Mouse (Mus musculus): ENCODE data around the gene Cnih1. TPM values are rescaled to one million over a fixed set of nuclear protein-coding genes. Genes with fewer than 3 reads are reported as not detected.
"Not testable (repeated sequence)": the region's sequence is repeated elsewhere in the genome, so short reads cannot be mapped to it uniquely, and the experiment has no call there.

The Cnih1 gene
- polyA plus RNA-seq, 1 experiment from 2014 or later = 194 TPM

DNA sequence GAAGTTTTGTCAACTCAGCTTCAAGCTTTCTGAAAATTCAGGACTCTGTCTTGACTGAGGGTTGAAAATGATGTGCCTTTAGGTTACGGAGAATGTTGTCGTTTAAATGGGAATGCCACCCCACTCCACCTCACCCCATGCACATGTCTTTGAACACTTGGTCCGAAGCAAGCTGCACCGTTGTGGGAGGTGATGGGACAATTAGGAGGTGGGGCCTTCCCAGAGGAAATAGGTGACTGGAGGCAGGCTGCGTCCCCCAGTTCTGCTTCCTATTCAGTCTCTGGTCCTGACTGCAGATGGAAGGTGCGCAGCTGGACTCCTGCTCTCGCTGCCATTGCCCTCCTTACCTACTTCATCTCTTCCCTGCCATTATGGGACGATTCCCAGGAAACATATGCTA, 32.4 kb downstream of the Cnih1 start:
- H3K27me3 ChIP-seq = no peaks in the 10 kb centered on the region
- no peak overlapping the region for H3K4me3 ChIP-seq
- H3K9me3 ChIP-seq = no peaks in the 10 kb centered on the region
- no peaks in the 10 kb centered on the region for H3K36me3 ChIP-seq
- H3K27ac ChIP-seq = no peak overlapping the region
- ATAC-seq (ENCODE audit: insufficient number of reproducible peaks, insufficient read depth, low FRiP score, low TSS enrichment) = no peak
- H3K4me1 ChIP-seq = no peaks in the 10 kb centered on the region
- H3K4me2 ChIP-seq (replicated peaks) = no peak overlapping the region
- whole genome bisulfite sequencing = 90% methylated on average over 8 of the region's 8 CpGs
- no peak overlapping the region for H3K9ac ChIP-seq

GRCm38 (mm10) chr14:46754371-46754770, 33.8 kb downstream of the Cnih1 start:
- H3K4me2 ChIP-seq (replicated peaks); H3K4me1 ChIP-seq; H3K9me3 ChIP-seq; ATAC-seq (ENCODE audit: insufficient number of reproducible peaks, insufficient read depth, low FRiP score, low TSS enrichment); H3K36me3 ChIP-seq; H3K27ac ChIP-seq; H3K27me3 ChIP-seq; H3K4me3 ChIP-seq; H3K9ac ChIP-seq: not testable (repeated sequence)
- 72% methylated on average over 10 of the region's 10 CpGs for WGBS

DNA sequence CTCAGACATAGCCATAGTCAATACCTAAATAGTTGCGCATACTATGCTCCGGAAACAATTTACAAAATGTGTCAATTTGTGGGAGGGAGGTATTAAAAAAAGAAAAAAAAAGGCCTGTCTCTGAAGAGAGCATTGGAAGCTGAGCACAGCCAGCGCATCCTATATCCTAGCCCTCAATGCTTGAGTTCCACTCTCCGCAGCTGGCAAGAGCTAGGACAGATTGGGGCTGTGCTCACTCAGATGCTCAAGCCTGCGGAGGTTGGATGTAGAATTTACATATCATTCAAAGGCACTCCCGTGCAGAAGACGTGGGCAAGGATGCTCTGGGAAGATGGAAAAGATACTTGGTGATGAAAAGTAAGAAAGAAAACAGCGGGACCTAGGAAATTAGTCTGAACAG, 42.8 kb downstream of the Cnih1 start:
- Histone ChIP-seq H3K9ac (no peak overlapping the region), H3K4me2 (replicated peaks) (no peak overlapping the region), H3K27me3 (no peaks in the 10 kb centered on the region), H3K9me3 (no peaks in the 10 kb centered on the region), H3K4me3 (no peak overlapping the region), H3K27ac (no peak overlapping the region), H3K36me3 (no peaks in the 10 kb centered on the region), H3K4me1 (no peaks in the 10 kb centered on the region)
- ATAC-seq (ENCODE audit: insufficient number of reproducible peaks, insufficient read depth, low FRiP score, low TSS enrichment) = no peak
- WGBS = 91% methylated on average over 8 of the region's 8 CpGs

GRCm38 (mm10) chr14:46742674-46743073, 45.5 kb downstream of the Cnih1 start:
- Histone ChIP-seq H3K27me3 (no peaks in the 10 kb centered on the region), H3K9me3 (no peaks in the 10 kb centered on the region), H3K27ac (no peak overlapping the region), H3K9ac (no peak overlapping the region), H3K4me3 (no peak overlapping the region), H3K4me2 (replicated peaks) (no peak overlapping the region), H3K36me3 (no peaks in the 10 kb centered on the region), H3K4me1 (no peaks in the 10 kb centered on the region)
- ATAC-seq (ENCODE audit: insufficient number of reproducible peaks, insufficient read depth, low FRiP score, low TSS enrichment) = no peak
- 88% methylated on average over 2 of the region's 2 CpGs for WGBS

- ATAC-seq (ENCODE audit: insufficient number of reproducible peaks, insufficient read depth, low FRiP score, low TSS enrichment); H3K9me3 ChIP-seq; H3K27me3 ChIP-seq; H3K4me1 ChIP-seq; H3K4me2 ChIP-seq (replicated peaks); H3K36me3 ChIP-seq; H3K4me3 ChIP-seq; H3K27ac ChIP-seq; H3K9ac ChIP-seq: not testable (repeated sequence)
These were observed 50.9 kb downstream of the Cnih1 start for GRCm38 (mm10) chr14:46737346-46737745.

- Histone ChIP-seq H3K4me3 (no peak overlapping the region), H3K27ac (no peak overlapping the region), H3K36me3 (no peaks in the 10 kb centered on the region), H3K4me2 (replicated peaks) (no peak overlapping the region), H3K9me3 (0 out of 2 replicates have a peak, but pooled peaks cover 3% of the 10 kb centered on the region), H3K9ac (no peak overlapping the region), H3K4me1 (no peaks in the 10 kb centered on the region), H3K27me3 (no peaks in the 10 kb centered on the region)
- no peak for ATAC-seq (ENCODE audit: insufficient number of reproducible peaks, insufficient read depth, low FRiP score, low TSS enrichment)
- 87% methylated on average over 4 of the region's 4 CpGs for WGBS
These were observed 51.8 kb downstream of the Cnih1 start for GRCm38 (mm10) chr14:46736366-46736765.

- Histone ChIP-seq H3K36me3 (no peaks in the 10 kb centered on the region), H3K4me2 (replicated peaks) (no peak overlapping the region), H3K27me3 (no peaks in the 10 kb centered on the region), H3K9me3 (0 out of 2 replicates have a peak, but pooled peaks cover 3% of the 10 kb centered on the region), H3K4me1 (no peaks in the 10 kb centered on the region), H3K27ac (no peak overlapping the region), H3K9ac (no peak overlapping the region), H3K4me3 (no peak overlapping the region)
- 75% methylated on average over 14 of the region's 14 CpGs for WGBS
- ATAC-seq (ENCODE audit: insufficient number of reproducible peaks, insufficient read depth, low FRiP score, low TSS enrichment) = no peak
These were observed 53.3 kb downstream of the Cnih1 start for GRCm38 (mm10) chr14:46734761-46735455.

- H3K27ac ChIP-seq = no peak overlapping the region
- ATAC-seq (ENCODE audit: insufficient number of reproducible peaks, insufficient read depth, low FRiP score, low TSS enrichment) = no peak
- H3K9ac ChIP-seq = no peak overlapping the region
- no peak overlapping the region for H3K4me2 ChIP-seq (replicated peaks)
- no peaks in the 10 kb centered on the region for H3K27me3 ChIP-seq
- 0 out of 2 replicates have a peak, but pooled peaks cover 3% of the 10 kb centered on the region for H3K9me3 ChIP-seq
- 64% methylated on average over 5 of the region's 5 CpGs for WGBS
- no peaks in the 10 kb centered on the region for H3K36me3 ChIP-seq
- H3K4me3 ChIP-seq = no peak overlapping the region
- H3K4me1 ChIP-seq = no peaks in the 10 kb centered on the region
These were observed 53.9 kb downstream of the Cnih1 start for GRCm38 (mm10) chr14:46734262-46734661.

GRCm38 (mm10) chr14:46725743-46726142, 62.5 kb downstream of the Cnih1 start:
- WGBS = 48% methylated on average over 3 of the region's 3 CpGs
- Histone ChIP-seq H3K36me3 (no peaks in the 10 kb centered on the region), H3K4me2 (replicated peaks) (no peak overlapping the region), H3K27ac (no peak overlapping the region), H3K4me3 (no peak overlapping the region), H3K27me3 (no peaks in the 10 kb centered on the region), H3K4me1 (peaks cover 18% of the 10 kb centered on the region), H3K9me3 (no peaks in the 10 kb centered on the region), H3K9ac (no peak overlapping the region)
- no peak for ATAC-seq (ENCODE audit: insufficient number of reproducible peaks, insufficient read depth, low FRiP score, low TSS enrichment)

Other genes starting within 250 kb of the Cnih1 start
- gene Cdkn3, start 27.9 kb downstream of the Cnih1 start, polyA plus RNA-seq (2016; fragmentation: Nextera tagmentation; extraction: Ambion mirVana) = 38.4 and 42.0 TPM in 2 replicates
- gene Gmfb, start 33.8 kb upstream of the Cnih1 start, polyA plus RNA-seq (2016; fragmentation: Nextera tagmentation; extraction: Ambion mirVana) = 83.9 and 85.1 TPM in 2 replicates
- gene Cgrrf1, start 43.7 kb upstream of the Cnih1 start, polyA plus RNA-seq (2016; fragmentation: Nextera tagmentation; extraction: Ambion mirVana) = 24.8 and 26.5 TPM in 2 replicates
- gene Samd4, start 94.4 kb upstream of the Cnih1 start, polyA plus RNA-seq (2016; fragmentation: Nextera tagmentation; extraction: Ambion mirVana) = 9.1 and 10.7 TPM in 2 replicates

Data from embryonic facial prominence, embryonic 12.5 days (tissue).